Mouse (Mus musculus) CH12.LX (cell line): Measurements from ENCODE around the gene Tmem63b. TPM values are rescaled to one million over a fixed set of nuclear protein-coding genes. Genes with fewer than 3 reads are reported as not detected.

ENCODE experiments used
- DNase-seq: peaks from one replicate; pipeline ENCODE4 v3.0.0-alpha.2; 2013; ENCODE audit errors: extremely low read depth
- H3K27ac ChIP-seq: 2 replicates; pipeline ENCODE4 v1.5.1; 2012; ENCODE audit warnings: low read depth, mild to moderate bottlenecking, control low read depth, moderate library complexity; ENCODE audit not compliant: insufficient read depth
- H3K27me3 ChIP-seq: replicated peaks from 2 replicates; pipeline ENCODE3; 2012; ENCODE audit warnings: inconsistent platforms
- H3K36me3 ChIP-seq, 2 experiments: replicated peaks in 1 of 2; 2 replicates each; pipeline versions ENCODE3 to v1.6.1; 2012; ENCODE audit warnings: inconsistent platforms in 1 of 2, low read length in 1 of 2, mild to moderate bottlenecking in 1 of 2, mixed read lengths in 1 of 2, moderate library complexity in 1 of 2; ENCODE audit not compliant: control insufficient read depth in 1 of 2, insufficient read depth in 1 of 2
- H3K4me1 ChIP-seq, 2 experiments: 2 replicates each; pipeline ENCODE4 v1.6.1; 2012; ENCODE audit warnings: inconsistent platforms in 1 of 2, moderate library complexity in 1 of 2; ENCODE audit not compliant: insufficient read depth in 2 of 2, control insufficient read depth in 1 of 2
- H3K4me2 ChIP-seq: 2 replicates; pipeline ENCODE4 v1.6.1; 2012; ENCODE audit warnings: low read depth, mild to moderate bottlenecking, control low read depth; ENCODE audit not compliant: poor library complexity, insufficient read depth, severe bottlenecking
- H3K4me3 ChIP-seq, 3 experiments: fragments of 150-350 bp in 1 of 3; sonication (generic) in 1 of 3; replicated peaks in 1 of 3; 2 replicates each; pipeline versions ENCODE3 to v1.5.1; 2011 to 2012; ENCODE audit warnings: low read depth in 2 of 3, low read length in 2 of 3, mild to moderate bottlenecking in 2 of 3, moderate library complexity in 2 of 3, control low read depth in 1 of 3, improper control_type of control experiment in 1 of 3, inconsistent platforms in 1 of 3, mixed read lengths in 1 of 3; ENCODE audit not compliant: poor library complexity in 1 of 3
- H3K79me2 ChIP-seq: replicated peaks from 2 replicates; pipeline ENCODE4 v1.6.1; 2012; ENCODE audit warnings: mild to moderate bottlenecking, moderate library complexity; ENCODE audit not compliant: control insufficient read depth, poor library complexity, insufficient read depth, severe bottlenecking; ENCODE audit errors: extremely low read depth
- H3K9ac ChIP-seq: 2 replicates; pipeline ENCODE4 v1.6.1; 2012; ENCODE audit warnings: low read depth, mild to moderate bottlenecking, control low read depth, moderate library complexity; ENCODE audit not compliant: insufficient read depth
- H3K9me3 ChIP-seq: replicated peaks from 2 replicates; pipeline ENCODE3; 2012; ENCODE audit warnings: low read length, inconsistent platforms, mixed read lengths
- CHD1 ChIP-seq: IDR thresholded peaks from 2 replicates; pipeline ENCODE4 v1.6.1; 2012; ENCODE audit warnings: low read depth, low read length, improper control_type of control experiment, inconsistent platforms
- CTCF ChIP-seq, 2 experiments: IDR thresholded peaks in 1 of 2; conservative IDR thresholded peaks in 1 of 2; 2 replicates each; pipeline ENCODE4 v1.5.1; 2011 to 2012; ENCODE audit warnings: low read depth in 2 of 2, low read length in 2 of 2, improper control_type of control experiment in 1 of 2, inconsistent platforms in 1 of 2, mild to moderate bottlenecking in 1 of 2, moderate library complexity in 1 of 2
- E2F4 ChIP-seq: IDR thresholded peaks from 2 replicates; pipeline ENCODE4 v1.6.1; 2011; ENCODE audit warnings: low read depth, low read length, improper control_type of control experiment; ENCODE audit not compliant: insufficient replicate concordance
- EP300 ChIP-seq: IDR thresholded peaks from 2 replicates; pipeline ENCODE4 v1.6.1; 2011; ENCODE audit warnings: low read length, improper control_type of control experiment
- ETS1 ChIP-seq: conservative IDR thresholded peaks from 2 replicates; pipeline ENCODE4 v1.6.1; 2012; ENCODE audit warnings: low read depth, mild to moderate bottlenecking, inconsistent platforms, low read length, improper control_type of control experiment, moderate library complexity
- GABPA ChIP-seq: IDR thresholded peaks from 2 replicates; pipeline ENCODE4 v1.6.1; 2012; ENCODE audit warnings: low read depth, low read length, improper control_type of control experiment, inconsistent platforms; ENCODE audit not compliant: insufficient replicate concordance
- HCFC1 ChIP-seq: IDR thresholded peaks from 2 replicates; pipeline ENCODE4 v1.6.1; 2012; ENCODE audit warnings: low read depth, mild to moderate bottlenecking, inconsistent platforms, low read length, improper control_type of control experiment
- JUN ChIP-seq: IDR thresholded peaks from 2 replicates; pipeline ENCODE4 v1.6.1; 2011; ENCODE audit warnings: low read depth, mild to moderate bottlenecking, low read length, improper control_type of control experiment, moderate library complexity; ENCODE audit not compliant: insufficient read depth
- MAZ ChIP-seq: IDR thresholded peaks from 2 replicates; pipeline ENCODE4 v1.6.1; 2012; ENCODE audit warnings: low read depth, mild to moderate bottlenecking, inconsistent platforms, low read length, improper control_type of control experiment, moderate library complexity
- MYC ChIP-seq: IDR thresholded peaks from 2 replicates; pipeline ENCODE4 v1.6.1; 2011; ENCODE audit warnings: low read depth, mild to moderate bottlenecking, improper control_type of control experiment, low read length
- PAX5 ChIP-seq: IDR thresholded peaks from 2 replicates; pipeline ENCODE4 v1.6.1; 2012; ENCODE audit warnings: low read length, inconsistent platforms, mixed read lengths
- POLR2A ChIP-seq: IDR thresholded peaks from 2 replicates; pipeline ENCODE4 v1.6.1; 2011; ENCODE audit warnings: low read depth, mild to moderate bottlenecking, improper control_type of control experiment, low read length
- POLR2AphosphoS2 ChIP-seq: IDR thresholded peaks from 2 replicates; pipeline ENCODE4 v1.6.1; 2011; ENCODE audit warnings: low read depth, low read length, improper control_type of control experiment
- RAD21 ChIP-seq: IDR thresholded peaks from 2 replicates; pipeline ENCODE4 v1.6.1; 2011; ENCODE audit warnings: low read depth, mild to moderate bottlenecking, low read length, improper control_type of control experiment, moderate library complexity
- SIN3A ChIP-seq: IDR thresholded peaks from 2 replicates; pipeline ENCODE4 v1.6.1; 2012; ENCODE audit warnings: low read length, improper control_type of control experiment, inconsistent platforms
- TBP ChIP-seq: conservative IDR thresholded peaks from 2 replicates; pipeline ENCODE4 v1.6.1; 2011; ENCODE audit warnings: low read depth, low read length, improper control_type of control experiment
- TCF12 ChIP-seq: IDR thresholded peaks from 2 replicates; pipeline ENCODE4 v1.6.1; 2014; ENCODE audit warnings: low read depth, mild to moderate bottlenecking, inconsistent platforms, low read length, improper control_type of control experiment
- dilution Hi-C: fragments of 300-500 bp; cut with MboI; formaldehyde crosslinking; loops from 2 replicates; pipeline ENCODE4 v1.14.3; 2020; ENCODE audit warnings: low sequenced_read_pairs; ENCODE audit not compliant: extremely low pct_unique_long_range_greater_than_20kb, extremely low pct_ligation_motif_present
- in situ Hi-C: fragments of 300-500 bp; cut with MboI; formaldehyde crosslinking; loops from 3 replicates; pipeline ENCODE4 v1.14.3; 2019; ENCODE audit warnings: low sequenced_read_pairs, low pct_ligation_motif_present, low pct_unique_long_range_greater_than_20kb, mixed read lengths
- polyA plus RNA-seq: library from polyadenylated mRNA; unstranded; fragments of >175 nt; gene quantifications from 2 replicates; pipeline ENCODE4 v1.2.1, GENCODE M21; 2012; ENCODE audit warnings: low read depth; ENCODE audit not compliant: insufficient read length
- total RNA-seq, 2 experiments: library from RNA; depleted of rRNA; stranded (reverse); fragments of 300-350 nt in 1 of 2; fragments of >200 nt in 1 of 2; gene quantifications; 2 replicates each; pipeline ENCODE4 v1.2.3; 2012 to 2014

Gene Tmem63b
- total and polyA plus RNA-seq, 3 experiments, result 3.5 to 10.3 (median 6.3) TPM

GRCm38 (mm10) chr17:45693812-45694565, 7.3 kb upstream of the Tmem63b start:
- dilution Hi-C loops (no loop called here), in situ Hi-C loops (no loop called here)
- Histone ChIP-seq H3K27ac (no peak overlapping the region), H3K36me3 (peaks cover 9 to 44% of the 10 kb centered on the region in 2 experiments), H3K4me3 (no peak overlapping the region), H3K9me3 (no peaks in the 10 kb centered on the region), H3K9ac (no peak overlapping the region), H3K4me1 (peaks cover 16 to 46% of the 10 kb centered on the region in 2 experiments), H3K79me2 (no peaks in the 10 kb centered on the region; the same call in 1 of the 2 replicates), H3K4me2 (no peak overlapping the region), H3K27me3 (no peaks in the 10 kb centered on the region)
- no peak for TF ChIP-seq JUN
- no peak for DNase-seq

DNA sequence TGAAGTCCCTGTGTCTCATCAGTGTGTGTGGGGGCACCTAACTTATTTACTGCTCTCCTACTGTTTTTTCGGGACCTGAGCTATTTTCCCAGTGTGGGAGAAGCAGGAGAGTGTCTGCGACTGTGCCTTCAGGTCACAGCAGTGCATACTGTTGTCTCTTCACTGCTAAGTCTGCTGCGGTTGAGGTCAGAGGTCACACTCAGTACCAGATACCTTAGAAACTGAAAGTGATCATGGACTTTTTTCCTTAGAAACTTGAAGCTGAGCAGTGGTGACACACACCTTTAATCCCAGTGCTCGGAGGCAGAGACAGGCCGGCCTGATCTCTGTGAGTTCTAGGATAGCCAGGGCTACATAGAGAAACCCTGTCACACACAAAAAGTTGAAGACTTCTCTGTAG, 5.5 kb upstream of the Tmem63b start:
- Histone ChIP-seq H3K27me3 (no peaks in the 10 kb centered on the region), H3K9me3 (no peaks in the 10 kb centered on the region), H3K4me3 (no peak overlapping the region), H3K4me1 (peaks cover 17 to 60% of the 10 kb centered on the region in 2 experiments), H3K36me3 (peaks cover 9 to 34% of the 10 kb centered on the region in 2 experiments), H3K27ac (no peak overlapping the region), H3K9ac (no peak overlapping the region), H3K4me2 (no peak overlapping the region), H3K79me2 (no peaks in the 10 kb centered on the region; the same call in 1 of the 2 replicates)
- dilution Hi-C loops, result no loop called here
- TF ChIP-seq HCFC1 (no peak), EP300 (no peak), TCF12 (no peak), POLR2AphosphoS2 (no peak), POLR2A (no peak), GABPA (no peak), E2F4 (no peak), MAZ (no peak), CTCF (conservative IDR thresholded peaks at IDR 0.05 in 1 of 2, IDR thresholded peaks at IDR 0.05 in 1 of 2; ENCODE audit: low read depth in 2 of 2, low read length in 2 of 2) (no peak), PAX5 (no peak), CHD1 (no peak), TBP (no peak), SIN3A (no peak), ETS1 (no peak), RAD21 (no peak), JUN (no peak), MYC (no peak)
- in situ Hi-C loops, result no loop called here
- no peak for DNase-seq
